Mouse (Mus musculus) kidney, embryonic 14.5 days (tissue): ENCODE measurements around the gene Lactb. TPM values are rescaled to one million over a fixed set of nuclear protein-coding genes. Genes with fewer than 3 reads are reported as not detected.

Source experiments
- ATAC-seq: fragments of 200-750 bp; cut with Nextera tagmentation; 2 replicates; pipeline ENCODE4 v1.8.0; 2017; ENCODE audit warnings: moderate number of reproducible peaks, mild to moderate bottlenecking, moderate TSS enrichment, moderate library complexity; ENCODE audit not compliant: low FRiP score, low TSS enrichment
- H3K27ac ChIP-seq: fragments of 300-500 bp; sonication (generic); 2 replicates; pipeline ENCODE4 v1.5.1; 2014; ENCODE audit warnings: low read depth, mild to moderate bottlenecking, low read length, moderate library complexity, mixed read lengths
- H3K27me3 ChIP-seq: fragments of 300-500 bp; sonication (generic); 2 replicates; pipeline ENCODE4 v1.6.1; 2014; ENCODE audit warnings: mild to moderate bottlenecking, low read length; ENCODE audit not compliant: control insufficient read depth, insufficient read depth
- H3K36me3 ChIP-seq: fragments of 300-500 bp; sonication (generic); 2 replicates; pipeline ENCODE4 v1.6.1; 2014; ENCODE audit warnings: low read length, mixed read lengths; ENCODE audit not compliant: control insufficient read depth, insufficient read depth
- H3K4me1 ChIP-seq: fragments of 300-500 bp; sonication (generic); 2 replicates; pipeline ENCODE4 v1.6.1; 2014; ENCODE audit warnings: low read length, mixed read lengths; ENCODE audit not compliant: control insufficient read depth, insufficient read depth
- H3K4me2 ChIP-seq: fragments of 300-500 bp; sonication (generic); replicated peaks from 2 replicates; pipeline ENCODE4 v1.6.1; 2014; ENCODE audit warnings: low read depth, mild to moderate bottlenecking, low read length
- H3K4me3 ChIP-seq: fragments of 300-500 bp; sonication (generic); 2 replicates; pipeline ENCODE4 v1.5.1; 2014; ENCODE audit warnings: mild to moderate bottlenecking, low read length
- H3K9ac ChIP-seq: fragments of 300-500 bp; sonication (generic); 2 replicates; pipeline ENCODE4 v1.6.1; 2014; ENCODE audit warnings: low read depth, mild to moderate bottlenecking, low read length, moderate library complexity
- H3K9me3 ChIP-seq: fragments of 300-500 bp; sonication (generic); 2 replicates; pipeline ENCODE4 v1.6.1; 2016; ENCODE audit warnings: low read length; ENCODE audit not compliant: control insufficient read depth
- WGBS: fragments of 180-500 bp; shearing (Covaris S2); extraction: QIAGEN DNeasy Blood & Tissue Kit; methylation state at CpG from one replicate; pipeline ENCODE4 v1.1.7; 2014; 5-methylcytosine and 5-hydroxymethylcytosine counted together
- polyA plus RNA-seq: library from polyadenylated mRNA; unstranded; fragments of >200 nt; fragmentation: Nextera tagmentation; extraction: Ambion mirVana; gene quantifications from 2 replicates; pipeline ENCODE4 v1.2.1, GENCODE M21; 2014

Gene Lactb
- polyA plus RNA-seq, 1 experiment from 2014 or later = 23.4 TPM

GRCm38 (mm10) chr9:66938836-66939235 is 36.4 kb downstream of the Lactb start:
- Histone ChIP-seq H3K27ac (no peak overlapping the region), H3K4me2 (no peak overlapping the region), H3K4me3 (no peak overlapping the region), H3K9ac (no peak overlapping the region), H3K9me3 (no peaks in the 10 kb centered on the region), H3K27me3 (no peaks in the 10 kb centered on the region), H3K4me1 (no peaks in the 10 kb centered on the region), H3K36me3 (no peaks in the 10 kb centered on the region)
- ATAC-seq = peak; percentile 35
- WGBS = 7% methylated on average over 4 of the region's 4 CpGs

- no peak overlapping the region for H3K4me3 ChIP-seq
- H3K4me2 ChIP-seq = no peak overlapping the region
- no peaks in the 10 kb centered on the region for H3K9me3 ChIP-seq
- no peak overlapping the region for H3K9ac ChIP-seq
- no peaks in the 10 kb centered on the region for H3K36me3 ChIP-seq
- H3K27ac ChIP-seq = no peak overlapping the region
- no peaks in the 10 kb centered on the region for H3K27me3 ChIP-seq
- no peak for ATAC-seq
- 68% methylated on average over 8 of the region's 8 CpGs for WGBS
- no peaks in the 10 kb centered on the region for H3K4me1 ChIP-seq
Measured at GRCm38 (mm10) chr9:66937507-66937906, 37.8 kb downstream of the Lactb start.

DNA sequence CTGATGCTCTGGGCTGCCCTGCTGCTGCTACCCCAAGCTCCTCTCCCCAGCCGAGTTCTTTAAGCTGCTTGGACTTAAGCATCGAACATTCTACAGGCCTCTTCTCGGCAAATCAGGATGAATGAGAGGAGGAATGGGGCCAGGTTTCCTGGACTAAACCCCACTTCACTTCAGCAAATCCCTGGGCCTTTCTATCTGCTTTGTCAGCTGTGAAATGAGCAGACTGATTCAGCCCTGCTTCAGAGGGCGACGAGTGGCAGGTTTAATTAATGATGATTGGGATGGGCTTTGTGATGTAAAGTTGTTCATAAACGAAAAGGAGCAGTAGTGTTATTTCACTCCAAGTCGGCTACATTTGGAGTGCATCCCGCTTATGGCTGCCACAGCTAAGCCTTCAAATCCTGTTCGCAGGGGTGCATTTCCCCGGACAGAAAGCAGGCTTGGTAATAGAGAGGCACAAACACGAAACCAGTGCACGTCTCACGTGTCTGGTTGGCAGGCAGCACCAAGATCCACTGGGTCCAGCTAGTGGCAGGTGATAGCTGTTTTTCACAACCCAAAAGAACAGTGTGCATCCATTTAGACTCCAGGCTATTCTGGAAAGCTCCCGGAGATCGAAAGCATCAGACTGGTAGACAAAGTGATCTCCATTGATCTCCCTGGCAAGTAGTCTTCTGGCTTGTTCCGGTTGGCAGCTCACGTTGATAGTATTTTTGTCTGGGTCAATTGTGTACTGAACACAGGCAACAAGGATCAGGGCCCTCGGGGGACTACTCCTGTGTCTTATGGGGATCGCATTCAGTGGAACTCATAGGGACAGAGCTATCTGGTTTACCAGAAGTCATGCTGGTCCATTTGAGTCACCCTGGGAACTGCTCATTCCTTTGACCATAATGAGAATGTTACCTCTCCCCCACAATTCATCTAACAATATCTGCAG is 41.1 kb downstream of the Lactb start:
- Histone ChIP-seq H3K9me3 (no peaks in the 10 kb centered on the region), H3K27ac (no peak overlapping the region), H3K36me3 (no peaks in the 10 kb centered on the region), H3K4me2 (no peak overlapping the region), H3K27me3 (no peaks in the 10 kb centered on the region), H3K9ac (no peak overlapping the region), H3K4me1 (no peaks in the 10 kb centered on the region), H3K4me3 (no peak overlapping the region)
- no peak for ATAC-seq
- WGBS = 69% methylated on average over 19 of the region's 19 CpGs

- H3K9me3 ChIP-seq = no peaks in the 10 kb centered on the region
- H3K27me3 ChIP-seq = no peaks in the 10 kb centered on the region
- no peak overlapping the region for H3K4me3 ChIP-seq
- no peak overlapping the region for H3K27ac ChIP-seq
- H3K4me2 ChIP-seq = no peak overlapping the region
- no peak for ATAC-seq
- H3K4me1 ChIP-seq = no peaks in the 10 kb centered on the region
- H3K36me3 ChIP-seq = no peaks in the 10 kb centered on the region
- 64% methylated on average over 7 of the region's 7 CpGs for WGBS
- H3K9ac ChIP-seq = no peak overlapping the region
Measured at GRCm38 (mm10) chr9:66930351-66930750, 44.9 kb downstream of the Lactb start.

GRCm38 (mm10) chr9:66927696-66928402 is 47.4 kb downstream of the Lactb start:
- Histone ChIP-seq H3K9ac (no peak overlapping the region), H3K9me3 (no peaks in the 10 kb centered on the region), H3K27me3 (no peaks in the 10 kb centered on the region), H3K4me3 (no peak overlapping the region), H3K27ac (no peak overlapping the region), H3K4me1 (no peaks in the 10 kb centered on the region), H3K4me2 (no peak overlapping the region), H3K36me3 (no peaks in the 10 kb centered on the region)
- 89% methylated on average over 8 of the region's 8 CpGs for WGBS
- no peak for ATAC-seq

GRCm38 (mm10) chr9:66925853-66926252 is 49.4 kb downstream of the Lactb start:
- Histone ChIP-seq H3K9ac (no peak overlapping the region), H3K4me1 (no peaks in the 10 kb centered on the region), H3K4me2 (no peak overlapping the region), H3K9me3 (no peaks in the 10 kb centered on the region), H3K4me3 (no peak overlapping the region), H3K27ac (no peak overlapping the region), H3K27me3 (no peaks in the 10 kb centered on the region), H3K36me3 (no peaks in the 10 kb centered on the region)
- whole genome bisulfite sequencing = 80% methylated on average over 3 of the region's 3 CpGs
- no peak for ATAC-seq

DNA sequence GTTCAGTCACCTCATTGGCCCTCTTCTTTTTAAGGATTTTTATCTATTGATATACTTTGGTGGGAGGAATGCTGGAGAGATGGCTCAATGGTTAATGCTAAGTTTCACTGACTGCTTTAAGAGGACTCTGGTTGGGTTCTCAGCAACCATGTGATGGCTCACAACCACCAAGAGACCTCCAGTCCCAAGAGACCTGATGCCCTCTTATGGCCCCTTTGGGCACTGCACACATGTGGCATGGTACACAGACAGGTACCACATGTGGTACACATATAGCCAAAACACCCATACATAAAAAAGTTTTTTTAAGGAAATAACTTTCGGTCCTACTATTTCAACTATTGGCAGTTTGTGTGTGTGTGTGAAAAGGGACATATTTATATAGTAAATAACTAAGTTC is 53.2 kb downstream of the Lactb start:
- Histone ChIP-seq H3K27me3 (no peaks in the 10 kb centered on the region), H3K9ac (no peak overlapping the region), H3K27ac (no peak overlapping the region), H3K4me2 (no peak overlapping the region), H3K4me3 (no peak overlapping the region), H3K36me3 (no peaks in the 10 kb centered on the region), H3K9me3 (no peaks in the 10 kb centered on the region), H3K4me1 (peaks cover 7% of the 10 kb centered on the region; the same call in 1 of the 2 replicates)
- WGBS = 96% methylated on average over 1 of the region's 1 CpGs
- no peak for ATAC-seq

DNA sequence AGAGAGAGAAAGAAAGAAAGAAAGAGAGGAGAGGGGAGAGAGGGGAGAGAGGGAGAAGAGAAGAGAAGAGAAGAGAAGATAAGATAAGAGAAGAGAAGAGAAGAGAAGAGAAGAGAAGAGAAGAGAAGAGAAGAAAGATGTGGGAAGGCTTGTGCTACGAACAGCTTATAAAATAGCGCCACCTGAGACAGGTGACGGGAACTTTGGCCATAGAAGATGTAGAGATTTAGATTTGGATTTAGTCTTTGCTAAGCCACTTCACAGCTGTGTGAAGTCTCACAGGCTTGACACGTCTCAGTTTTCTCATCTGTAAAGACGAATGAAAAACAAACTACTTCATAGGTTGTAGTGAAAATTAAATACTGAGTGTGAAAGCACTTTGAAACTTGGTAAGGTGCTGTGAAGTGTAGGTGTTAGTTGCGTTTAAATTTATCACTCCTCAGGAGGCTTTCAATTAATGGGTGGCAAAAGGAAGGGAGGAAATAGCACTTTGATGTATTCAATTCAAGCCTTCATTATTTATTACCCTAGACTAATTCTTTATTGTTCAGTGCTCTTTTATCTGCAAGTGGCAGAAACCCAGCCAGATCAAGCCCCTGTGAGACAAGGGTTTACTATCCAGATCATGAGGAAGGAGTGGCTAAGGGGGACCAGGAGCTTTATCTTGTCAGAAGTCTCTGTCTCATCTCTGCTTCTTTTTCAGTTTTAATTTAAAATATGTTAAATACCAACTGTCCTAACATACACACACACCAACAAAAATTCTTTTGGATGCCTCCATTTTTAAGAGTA is 54.6 kb downstream of the Lactb start:
- Histone ChIP-seq H3K27me3 (no peaks in the 10 kb centered on the region), H3K27ac (no peak overlapping the region), H3K9ac (no peak overlapping the region), H3K4me2 (peak overlapping the region; percentile 74), H3K4me3 (peak overlapping the region; percentile 94), H3K36me3 (no peaks in the 10 kb centered on the region), H3K4me1 (peaks cover 7% of the 10 kb centered on the region; the same call in 1 of the 2 replicates), H3K9me3 (no peaks in the 10 kb centered on the region)
- WGBS = 2% methylated on average over 6 of the region's 6 CpGs
- ATAC-seq = no peak
